Mouse (Mus musculus) CH12.LX (cell line): ENCODE measurements around the gene Bcr. TPM values are rescaled to one million over a fixed set of nuclear protein-coding genes. Genes with fewer than 3 reads are reported as not detected.

Experiments used
- DNase-seq: peaks from one replicate; pipeline ENCODE4 v3.0.0-alpha.2; 2013; ENCODE audit errors: extremely low read depth
- H3K27ac ChIP-seq: 2 replicates; pipeline ENCODE4 v1.5.1; 2012; ENCODE audit warnings: low read depth, mild to moderate bottlenecking, control low read depth, moderate library complexity; ENCODE audit not compliant: insufficient read depth
- H3K27me3 ChIP-seq: replicated peaks from 2 replicates; pipeline ENCODE3; 2012; ENCODE audit warnings: inconsistent platforms
- H3K36me3 ChIP-seq, 2 experiments: replicated peaks in 1 of 2; 2 replicates each; pipeline versions ENCODE3 to v1.6.1; 2012; ENCODE audit warnings: inconsistent platforms in 1 of 2, low read length in 1 of 2, mild to moderate bottlenecking in 1 of 2, mixed read lengths in 1 of 2, moderate library complexity in 1 of 2; ENCODE audit not compliant: control insufficient read depth in 1 of 2, insufficient read depth in 1 of 2
- H3K4me1 ChIP-seq, 2 experiments: 2 replicates each; pipeline ENCODE4 v1.6.1; 2012; ENCODE audit warnings: inconsistent platforms in 1 of 2, moderate library complexity in 1 of 2; ENCODE audit not compliant: insufficient read depth in 2 of 2, control insufficient read depth in 1 of 2
- H3K4me2 ChIP-seq: 2 replicates; pipeline ENCODE4 v1.6.1; 2012; ENCODE audit warnings: low read depth, mild to moderate bottlenecking, control low read depth; ENCODE audit not compliant: poor library complexity, insufficient read depth, severe bottlenecking
- H3K4me3 ChIP-seq, 3 experiments: fragments of 150-350 bp in 1 of 3; sonication (generic) in 1 of 3; replicated peaks in 1 of 3; 2 replicates each; pipeline versions ENCODE3 to v1.5.1; 2011 to 2012; ENCODE audit warnings: low read depth in 2 of 3, low read length in 2 of 3, mild to moderate bottlenecking in 2 of 3, moderate library complexity in 2 of 3, control low read depth in 1 of 3, improper control_type of control experiment in 1 of 3, inconsistent platforms in 1 of 3, mixed read lengths in 1 of 3; ENCODE audit not compliant: poor library complexity in 1 of 3
- H3K79me2 ChIP-seq: replicated peaks from 2 replicates; pipeline ENCODE4 v1.6.1; 2012; ENCODE audit warnings: mild to moderate bottlenecking, moderate library complexity; ENCODE audit not compliant: control insufficient read depth, poor library complexity, insufficient read depth, severe bottlenecking; ENCODE audit errors: extremely low read depth
- H3K9ac ChIP-seq: 2 replicates; pipeline ENCODE4 v1.6.1; 2012; ENCODE audit warnings: low read depth, mild to moderate bottlenecking, control low read depth, moderate library complexity; ENCODE audit not compliant: insufficient read depth
- H3K9me3 ChIP-seq: replicated peaks from 2 replicates; pipeline ENCODE3; 2012; ENCODE audit warnings: low read length, inconsistent platforms, mixed read lengths
- BHLHE40 ChIP-seq: IDR thresholded peaks from 2 replicates; pipeline ENCODE4 v1.6.1; 2011; ENCODE audit warnings: mild to moderate bottlenecking, low read depth, low read length, improper control_type of control experiment
- CHD1 ChIP-seq: IDR thresholded peaks from 2 replicates; pipeline ENCODE4 v1.6.1; 2012; ENCODE audit warnings: low read depth, low read length, improper control_type of control experiment, inconsistent platforms
- CHD2 ChIP-seq: IDR thresholded peaks from 2 replicates; pipeline ENCODE4 v1.6.1; 2011; ENCODE audit warnings: low read length, improper control_type of control experiment
- ELF1 ChIP-seq: IDR thresholded peaks from 2 replicates; pipeline ENCODE4 v1.6.1; 2014; ENCODE audit warnings: low read depth, mild to moderate bottlenecking, inconsistent platforms, low read length, improper control_type of control experiment
- ETS1 ChIP-seq: conservative IDR thresholded peaks from 2 replicates; pipeline ENCODE4 v1.6.1; 2012; ENCODE audit warnings: low read depth, mild to moderate bottlenecking, inconsistent platforms, low read length, improper control_type of control experiment, moderate library complexity
- GABPA ChIP-seq: IDR thresholded peaks from 2 replicates; pipeline ENCODE4 v1.6.1; 2012; ENCODE audit warnings: low read depth, low read length, improper control_type of control experiment, inconsistent platforms; ENCODE audit not compliant: insufficient replicate concordance
- HCFC1 ChIP-seq: IDR thresholded peaks from 2 replicates; pipeline ENCODE4 v1.6.1; 2012; ENCODE audit warnings: low read depth, mild to moderate bottlenecking, inconsistent platforms, low read length, improper control_type of control experiment
- IRF4 ChIP-seq: IDR thresholded peaks from 2 replicates; pipeline ENCODE4 v1.6.1; 2014; ENCODE audit warnings: low read depth, mild to moderate bottlenecking, inconsistent platforms, low read length, improper control_type of control experiment
- JUN ChIP-seq: IDR thresholded peaks from 2 replicates; pipeline ENCODE4 v1.6.1; 2011; ENCODE audit warnings: low read depth, mild to moderate bottlenecking, low read length, improper control_type of control experiment, moderate library complexity; ENCODE audit not compliant: insufficient read depth
- JUND ChIP-seq: conservative IDR thresholded peaks from 2 replicates; pipeline ENCODE4 v1.6.1; 2011; ENCODE audit warnings: low read depth, low read length, improper control_type of control experiment
- MAZ ChIP-seq: IDR thresholded peaks from 2 replicates; pipeline ENCODE4 v1.6.1; 2012; ENCODE audit warnings: low read depth, mild to moderate bottlenecking, inconsistent platforms, low read length, improper control_type of control experiment, moderate library complexity
- MEF2A ChIP-seq: IDR thresholded peaks from 2 replicates; pipeline ENCODE4 v1.6.1; 2014; ENCODE audit warnings: low read depth, mild to moderate bottlenecking, inconsistent platforms, low read length, improper control_type of control experiment, borderline replicate concordance
- MYC ChIP-seq: IDR thresholded peaks from 2 replicates; pipeline ENCODE4 v1.6.1; 2011; ENCODE audit warnings: low read depth, mild to moderate bottlenecking, improper control_type of control experiment, low read length
- SIN3A ChIP-seq: IDR thresholded peaks from 2 replicates; pipeline ENCODE4 v1.6.1; 2012; ENCODE audit warnings: low read length, improper control_type of control experiment, inconsistent platforms
- UBTF ChIP-seq: IDR thresholded peaks from 2 replicates; pipeline ENCODE4 v1.6.1; 2012; ENCODE audit warnings: low read depth, mild to moderate bottlenecking, inconsistent platforms, low read length, improper control_type of control experiment, moderate library complexity
- dilution Hi-C: fragments of 300-500 bp; cut with MboI; formaldehyde crosslinking; loops from 2 replicates; pipeline ENCODE4 v1.14.3; 2020; ENCODE audit warnings: low sequenced_read_pairs; ENCODE audit not compliant: extremely low pct_unique_long_range_greater_than_20kb, extremely low pct_ligation_motif_present
- in situ Hi-C: fragments of 300-500 bp; cut with MboI; formaldehyde crosslinking; loops from 3 replicates; pipeline ENCODE4 v1.14.3; 2019; ENCODE audit warnings: low sequenced_read_pairs, low pct_ligation_motif_present, low pct_unique_long_range_greater_than_20kb, mixed read lengths
- polyA plus RNA-seq: library from polyadenylated mRNA; unstranded; fragments of >175 nt; gene quantifications from 2 replicates; pipeline ENCODE4 v1.2.1, GENCODE M21; 2012; ENCODE audit warnings: low read depth; ENCODE audit not compliant: insufficient read length
- total RNA-seq, 2 experiments: library from RNA; depleted of rRNA; stranded (reverse); fragments of 300-350 nt in 1 of 2; fragments of >200 nt in 1 of 2; gene quantifications; 2 replicates each; pipeline ENCODE4 v1.2.3; 2012 to 2014

The Bcr gene
- total and polyA plus RNA-seq, 3 experiments, result 4.0 to 22.1 (median 20.0) TPM

DNA sequence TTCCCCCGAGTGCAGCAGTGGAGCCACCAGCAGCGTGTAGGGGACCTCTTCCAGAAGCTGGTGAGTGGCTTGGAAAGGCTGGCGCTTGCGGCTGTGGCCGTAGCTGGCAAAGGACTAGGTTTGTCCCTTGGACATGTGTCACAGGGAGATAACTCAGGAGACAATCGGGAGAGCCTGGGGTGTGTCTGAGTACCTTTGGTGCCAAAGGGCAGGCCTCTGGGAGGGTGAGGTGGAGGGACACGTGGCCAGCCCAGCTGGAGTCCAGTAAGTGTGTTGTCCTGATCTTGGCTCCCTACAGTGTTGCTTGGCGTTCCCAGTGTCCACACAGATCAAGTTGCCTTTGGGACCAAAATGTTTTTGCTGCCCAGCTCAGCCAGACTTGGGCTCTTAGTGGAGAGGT lies 71.2 kb downstream of the Bcr start:
- no peak overlapping the region for H3K4me3 ChIP-seq
- no peak overlapping the region for H3K9ac ChIP-seq
- no peak overlapping the region for H3K4me2 ChIP-seq
- no peaks in the 10 kb centered on the region for H3K79me2 ChIP-seq
- dilution Hi-C loops (no loop called here), in situ Hi-C loops (no loop called here)
- DNase-seq, result no peak
- no peak overlapping the region for H3K27ac ChIP-seq
- H3K9me3 ChIP-seq, result no peaks in the 10 kb centered on the region
- TF ChIP-seq ETS1, result no peak
- H3K4me1 ChIP-seq, result peaks cover 3 to 29% of the 10 kb centered on the region in 2 experiments
- H3K27me3 ChIP-seq, result no peaks in the 10 kb centered on the region
- peaks cover 31 to 90% of the 10 kb centered on the region in 2 experiments for H3K36me3 ChIP-seq

DNA sequence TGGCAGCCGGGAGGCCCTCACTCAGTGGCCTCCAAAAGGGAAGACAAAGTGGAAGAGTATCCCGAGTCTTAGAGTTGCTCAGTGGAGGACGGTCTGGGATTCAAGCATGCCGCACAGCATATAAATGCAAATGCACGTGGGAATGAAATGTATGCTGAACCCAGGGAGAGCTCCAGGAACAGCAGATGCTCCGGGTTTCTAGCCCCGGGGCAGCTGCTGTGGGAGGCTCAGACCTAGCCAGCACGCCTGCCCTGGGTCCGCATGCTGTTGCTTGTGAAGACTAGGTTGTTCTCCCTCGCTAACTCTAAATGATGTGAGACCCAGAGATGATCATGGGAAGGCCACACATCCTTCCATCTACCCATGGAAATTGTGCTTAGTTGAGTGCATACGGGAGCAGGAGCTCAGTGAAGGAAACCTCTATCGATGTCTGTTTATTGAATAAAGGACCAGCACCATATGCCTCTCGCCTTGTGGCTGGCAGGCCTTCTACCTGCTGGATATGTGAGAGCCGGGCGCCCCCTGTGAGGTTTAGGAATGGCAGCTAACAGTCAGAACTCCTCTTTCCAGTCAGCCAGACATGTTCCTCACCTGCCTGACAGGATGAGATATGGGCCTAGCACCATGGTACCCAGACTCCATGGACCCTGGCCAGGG lies 74.6 kb downstream of the Bcr start:
- in situ Hi-C loops (no loop called here), dilution Hi-C loops (no loop called here)
- H3K4me1 ChIP-seq, result peaks cover 9 to 35% of the 10 kb centered on the region in 2 experiments
- peaks cover 37 to 92% of the 10 kb centered on the region in 2 experiments for H3K36me3 ChIP-seq
- no peak overlapping the region for H3K4me2 ChIP-seq
- TF ChIP-seq BHLHE40 (no peak), CHD2 (no peak), IRF4 (no peak), MEF2A (no peak), UBTF (no peak), JUND (no peak), GABPA (no peak), MAZ (no peak), HCFC1 (no peak), MYC (no peak)
- no peak for DNase-seq
- H3K9ac ChIP-seq, result no peak overlapping the region
- H3K4me3 ChIP-seq, result no peak overlapping the region
- no peaks in the 10 kb centered on the region for H3K27me3 ChIP-seq
- no peak overlapping the region for H3K27ac ChIP-seq
- peaks cover 2% of the 10 kb centered on the region for H3K9me3 ChIP-seq
- H3K79me2 ChIP-seq, result no peaks in the 10 kb centered on the region

DNA sequence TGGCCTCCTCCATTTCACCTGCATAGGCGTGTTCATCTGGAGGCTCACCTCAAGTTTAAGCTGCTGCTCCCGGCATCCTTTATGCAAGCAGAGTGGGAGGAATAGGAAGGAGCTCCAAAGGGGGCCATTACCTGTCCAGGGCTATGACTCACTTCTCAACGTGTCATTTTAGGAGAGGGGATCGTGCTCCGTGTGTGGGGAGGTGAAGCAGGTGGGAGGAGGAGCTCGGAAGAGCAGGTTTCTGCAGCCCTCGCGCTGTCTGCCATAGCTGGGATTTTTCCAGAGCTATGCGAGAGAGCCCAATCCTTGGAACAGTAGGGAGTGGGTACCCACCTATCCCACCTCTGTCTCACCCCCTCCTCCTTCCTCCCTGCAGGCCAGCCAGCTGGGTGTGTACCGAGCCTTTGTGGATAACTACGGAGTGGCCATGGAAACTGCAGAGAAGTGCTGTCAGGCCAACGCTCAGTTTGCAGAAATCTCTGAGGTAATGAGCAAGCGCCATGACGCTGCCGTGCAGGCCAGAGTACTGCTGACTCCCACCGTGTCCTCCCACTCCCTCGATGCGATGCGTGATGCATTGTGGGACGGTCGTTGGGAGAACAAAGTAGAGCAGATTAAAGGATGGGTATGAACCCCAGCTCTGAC lies 75.2 kb downstream of the Bcr start:
- dilution Hi-C loops, result no loop called here
- in situ Hi-C loops, result no loop called here
- peaks cover 9 to 30% of the 10 kb centered on the region in 2 experiments for H3K4me1 ChIP-seq
- no peak overlapping the region for H3K4me3 ChIP-seq
- H3K4me2 ChIP-seq, result no peak overlapping the region
- peaks cover 2% of the 10 kb centered on the region for H3K9me3 ChIP-seq
- TF ChIP-seq ELF1 (no peak), CHD1 (no peak), JUN (no peak), SIN3A (no peak)
- no peaks in the 10 kb centered on the region for H3K79me2 ChIP-seq
- DNase-seq, result no peak
- no peak overlapping the region for H3K9ac ChIP-seq
- no peaks in the 10 kb centered on the region for H3K27me3 ChIP-seq
- no peak overlapping the region for H3K27ac ChIP-seq
- peaks cover 41 to 94% of the 10 kb centered on the region in 2 experiments for H3K36me3 ChIP-seq
